Mouse (Mus musculus) testis, adult 2 months (tissue): ENCODE data around the gene Dnaja2.

Source experiments
- CTCF ChIP-seq: fragments of 200-500 bp; IDR thresholded peaks from 2 replicates; pipeline ENCODE4 v1.5.1; 2012; ENCODE audit warnings: low read depth, mild to moderate bottlenecking, inconsistent platforms, low read length, moderate library complexity; ENCODE audit not compliant: control insufficient read depth, insufficient read depth, insufficient replicate concordance
- POLR2A ChIP-seq: fragments of 200-500 bp; IDR thresholded peaks from 2 replicates; pipeline ENCODE4 v1.6.1; 2012; ENCODE audit warnings: low read depth, mild to moderate bottlenecking, inconsistent platforms, low read length, moderate library complexity; ENCODE audit not compliant: control insufficient read depth

- no peak for TF ChIP-seq CTCF
- no peak for TF ChIP-seq POLR2A
Observed at GRCm38 (mm10) chr8:85488631-85489030, 66.5 kb downstream of the Dnaja2 start.
